Mouse (Mus musculus) olfactory bulb, adult 2 months (tissue): Measurements from ENCODE around the gene Prpsap2.

Experiments
- CTCF ChIP-seq: fragments of 200-500 bp; IDR thresholded peaks from 2 replicates; pipeline ENCODE4 v1.5.1; 2012; ENCODE audit warnings: low read depth, mild to moderate bottlenecking, low read length, moderate library complexity; ENCODE audit not compliant: insufficient read depth
- POLR2A ChIP-seq: fragments of 200-500 bp; IDR thresholded peaks from 2 replicates; pipeline ENCODE4 v1.6.1; 2012; ENCODE audit warnings: mild to moderate bottlenecking, low read depth, low read length, moderate library complexity; ENCODE audit not compliant: insufficient read depth

DNA sequence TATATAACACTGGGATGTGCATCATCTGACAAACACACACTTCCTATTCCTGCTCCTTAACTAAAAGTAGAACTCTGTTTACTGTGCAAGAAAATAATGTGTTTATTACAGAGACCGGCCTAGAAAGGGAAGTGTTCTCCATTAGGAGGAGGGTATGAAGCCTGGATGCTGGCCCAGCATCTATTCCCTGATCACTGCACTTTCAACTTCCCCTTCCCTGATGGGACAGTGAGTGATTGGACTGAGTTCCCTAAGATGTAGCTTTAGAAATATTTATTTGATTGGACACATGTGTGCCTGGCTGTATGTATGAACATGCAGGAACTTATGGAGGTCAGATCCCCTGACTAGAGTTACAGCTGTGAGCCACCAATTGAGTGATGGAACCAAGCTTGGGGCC is 31.6 kb upstream of the Prpsap2 start:
- TF ChIP-seq CTCF (no peak), POLR2A (no peak)
